Mouse (Mus musculus) heart, embryonic 11.5 days (tissue): ENCODE results near the gene Nup93. TPM values are rescaled to one million over a fixed set of nuclear protein-coding genes. Genes with fewer than 3 reads are reported as not detected.

Experiments
- ATAC-seq: fragments of 200-750 bp; cut with Nextera tagmentation; replicated peaks from 2 replicates; pipeline ENCODE4 v1.8.0; 2017; ENCODE audit warnings: moderate library complexity; ENCODE audit not compliant: insufficient number of reproducible peaks, low FRiP score, low TSS enrichment
- H3K27ac ChIP-seq: fragments of 300-500 bp; sonication (generic); 2 replicates; pipeline ENCODE4 v1.5.1; 2014; ENCODE audit warnings: mild to moderate bottlenecking, low read depth, low read length
- H3K27me3 ChIP-seq: fragments of 300-500 bp; sonication (generic); 2 replicates; pipeline ENCODE4 v1.6.1; 2014; ENCODE audit warnings: mild to moderate bottlenecking, low read length, mixed read lengths; ENCODE audit not compliant: control insufficient read depth, insufficient read depth
- H3K36me3 ChIP-seq: fragments of 300-500 bp; sonication (generic); 2 replicates; pipeline ENCODE4 v1.6.1; 2014; ENCODE audit warnings: mild to moderate bottlenecking, low read length, moderate library complexity, mixed read lengths; ENCODE audit not compliant: control insufficient read depth, insufficient read depth
- H3K4me1 ChIP-seq: fragments of 300-500 bp; sonication (generic); 2 replicates; pipeline ENCODE4 v1.6.1; 2014; ENCODE audit warnings: low read length; ENCODE audit not compliant: control insufficient read depth, insufficient read depth
- H3K4me2 ChIP-seq: fragments of 300-500 bp; sonication (generic); 2 replicates; pipeline ENCODE4 v1.6.1; 2014; ENCODE audit warnings: mild to moderate bottlenecking, moderate library complexity
- H3K4me3 ChIP-seq: fragments of 300-500 bp; sonication (generic); 2 replicates; pipeline ENCODE4 v1.5.1; 2014; ENCODE audit warnings: low read depth, low read length
- H3K9ac ChIP-seq: fragments of 300-500 bp; sonication (generic); 2 replicates; pipeline ENCODE4 v1.6.1; 2014; ENCODE audit warnings: mild to moderate bottlenecking, low read depth, low read length, moderate library complexity
- H3K9me3 ChIP-seq: fragments of 300-500 bp; sonication (generic); replicated peaks from 2 replicates; pipeline ENCODE4 v1.6.1; 2016; ENCODE audit warnings: low read length; ENCODE audit not compliant: control insufficient read depth
- WGBS: fragments of 180-500 bp; shearing (Covaris S2); extraction: QIAGEN DNeasy Blood & Tissue Kit; methylation state at CpG from one replicate; pipeline ENCODE4 v1.1.7; 2014; ENCODE audit not compliant: insufficient replicate concordance; 5-methylcytosine and 5-hydroxymethylcytosine counted together
- polyA plus RNA-seq: library from polyadenylated mRNA; unstranded; fragments of >200 nt; fragmentation: Nextera tagmentation; extraction: Ambion mirVana; gene quantifications from 2 replicates; pipeline ENCODE4 v1.2.1, GENCODE M21; 2014

The Nup93 gene
- polyA plus RNA-seq, 1 experiment from 2014 or later = 73.4 TPM

GRCm38 (mm10) chr8:94326016-94326415 lies 111.7 kb downstream of the Nup93 start:
- WGBS = 47% methylated on average over 4 of the region's 4 CpGs
- H3K4me2 ChIP-seq = no peak overlapping the region
- H3K27me3 ChIP-seq = no peaks in the 10 kb centered on the region; the same call in 1 of the 2 replicates
- ATAC-seq = no peak
- no peak overlapping the region for H3K4me3 ChIP-seq
- H3K4me1 ChIP-seq = no peaks in the 10 kb centered on the region
- H3K9me3 ChIP-seq = no peaks in the 10 kb centered on the region
- H3K36me3 ChIP-seq = no peaks in the 10 kb centered on the region
- H3K27ac ChIP-seq = no peak overlapping the region
- H3K9ac ChIP-seq = no peak overlapping the region

- peaks cover 3% of the 10 kb centered on the region for H3K27me3 ChIP-seq
- no peaks in the 10 kb centered on the region for H3K9me3 ChIP-seq
- H3K27ac ChIP-seq = no peak within 1 kb of the TSS
- 77% methylated on average over 21 of the region's 21 CpGs for WGBS
- no peak within 1 kb of the TSS for H3K9ac ChIP-seq
- H3K4me2 ChIP-seq = no peak within 1 kb of the TSS
- no peaks in the 10 kb centered on the region for H3K36me3 ChIP-seq
- no peak for ATAC-seq
- no peaks in the 10 kb centered on the region for H3K4me1 ChIP-seq
- H3K4me3 ChIP-seq = no peak within 1 kb of the TSS
These were observed 114.8 kb downstream of the Nup93 start, which contains the start of gene Slc12a3 for GRCm38 (mm10) chr8:94328932-94329728. Gene Slc12a3, plus strand, starts transcription at chr8:94329201.

GRCm38 (mm10) chr8:94330733-94331132 lies 116.4 kb downstream of the Nup93 start:
- Histone ChIP-seq H3K27me3 (peaks cover 3% of the 10 kb centered on the region), H3K4me2 (no peak overlapping the region), H3K4me1 (no peaks in the 10 kb centered on the region), H3K36me3 (no peaks in the 10 kb centered on the region), H3K4me3 (no peak overlapping the region), H3K9ac (no peak overlapping the region), H3K27ac (no peak overlapping the region), H3K9me3 (no peaks in the 10 kb centered on the region)
- WGBS = 25% methylated on average over 4 of the region's 4 CpGs
- ATAC-seq = no peak

- H3K36me3 ChIP-seq = no peaks in the 10 kb centered on the region
- no peaks in the 10 kb centered on the region for H3K4me1 ChIP-seq
- H3K9me3 ChIP-seq = no peaks in the 10 kb centered on the region
- no peak overlapping the region for H3K4me3 ChIP-seq
- H3K27me3 ChIP-seq = peaks cover 3% of the 10 kb centered on the region
- no peak overlapping the region for H3K9ac ChIP-seq
- 55% methylated on average over 5 of the region's 5 CpGs for WGBS
- no peak; the same call in 1 of the 2 replicates for ATAC-seq
- no peak overlapping the region for H3K27ac ChIP-seq
- H3K4me2 ChIP-seq = no peak overlapping the region
These were observed 119.0 kb downstream of the Nup93 start for GRCm38 (mm10) chr8:94333345-94333744.

- Histone ChIP-seq H3K4me2 (no peak overlapping the region), H3K9me3 (no peaks in the 10 kb centered on the region), H3K27ac (no peak overlapping the region), H3K36me3 (no peaks in the 10 kb centered on the region), H3K4me3 (no peak overlapping the region), H3K9ac (no peak overlapping the region), H3K4me1 (no peaks in the 10 kb centered on the region), H3K27me3 (no peaks in the 10 kb centered on the region)
- WGBS = 74% methylated on average over 8 of the region's 8 CpGs
- ATAC-seq = no peak
These were observed 123.2 kb downstream of the Nup93 start for GRCm38 (mm10) chr8:94337559-94337958.

- 70% methylated on average over 7 of the region's 7 CpGs for WGBS
- no peak overlapping the region for H3K4me3 ChIP-seq
- H3K27me3 ChIP-seq = no peaks in the 10 kb centered on the region
- H3K9me3 ChIP-seq = no peaks in the 10 kb centered on the region
- H3K36me3 ChIP-seq = no peaks in the 10 kb centered on the region
- no peak overlapping the region for H3K9ac ChIP-seq
- no peak for ATAC-seq
- no peak overlapping the region for H3K27ac ChIP-seq
- H3K4me1 ChIP-seq = 0 out of 2 replicates have a peak, but pooled peaks cover 3% of the 10 kb centered on the region
- H3K4me2 ChIP-seq = no peak overlapping the region
These were observed 126.4 kb downstream of the Nup93 start for GRCm38 (mm10) chr8:94340796-94341195.

- no peak for ATAC-seq
These were observed 128.3 kb downstream of the Nup93 start for GRCm38 (mm10) chr8:94342691-94343090.

GRCm38 (mm10) chr8:94343290-94343689 lies 128.9 kb downstream of the Nup93 start:
- H3K4me1 ChIP-seq = 0 out of 2 replicates have a peak, but pooled peaks cover 3% of the 10 kb centered on the region
- H3K4me2 ChIP-seq = no peak overlapping the region
- H3K27me3 ChIP-seq = no peaks in the 10 kb centered on the region
- no peak for ATAC-seq
- H3K9me3 ChIP-seq = no peaks in the 10 kb centered on the region
- H3K27ac ChIP-seq = no peak overlapping the region
- no peak overlapping the region for H3K9ac ChIP-seq
- 11% methylated on average over 6 of the region's 6 CpGs for WGBS
- H3K4me3 ChIP-seq = no peak overlapping the region
- no peaks in the 10 kb centered on the region for H3K36me3 ChIP-seq

More at GRCm38 (mm10) chr8:94342691-94343090, 128.3 kb downstream of the Nup93 start:
- no peaks in the 10 kb centered on the region for H3K27me3 ChIP-seq
- H3K4me3 ChIP-seq = no peak overlapping the region
- H3K9ac ChIP-seq = no peak overlapping the region
- H3K27ac ChIP-seq = no peak overlapping the region
- WGBS = 82% methylated on average over 10 of the region's 10 CpGs
- H3K4me2 ChIP-seq = no peak overlapping the region
- H3K36me3 ChIP-seq = no peaks in the 10 kb centered on the region
- 0 out of 2 replicates have a peak, but pooled peaks cover 3% of the 10 kb centered on the region for H3K4me1 ChIP-seq
- no peaks in the 10 kb centered on the region for H3K9me3 ChIP-seq
